Comparison of ENCODE assay signal across 21 mouse cellular contexts in genomic region chr14:73416511-73416910, GRCm38 (mm10). TPM values are rescaled to one million over a fixed set of nuclear protein-coding genes. Genes with fewer than 3 reads are reported as not detected.
DNase-seq lines count a peak whose midpoint lies in the region; ATAC-seq lines count a peak whose summit lies in the region.
"Had no signal": no experiment of that assay in that cellular context is flagged by ENCODE, and none has a peak within 500 bp of the region (broad histone marks: within the 10 kb centered on the region; RNA-seq: fewer than 3 reads in every experiment).

No protein-coding gene starts in this region.

- H3K27ac ChIP-seq in embryonic facial prominence, embryonic 13.5 days = peak overlapping the region; percentile 69; the same call in 1 of the 2 replicates
- peak overlapping the region; percentile 80 for H3K27ac ChIP-seq in limb, embryonic 12.5 days
- H3K27ac ChIP-seq: heart, embryonic 15.5 days; kidney, postnatal 0 days; liver, embryonic 15.5 days; macrophage; midbrain, embryonic 12.5 days; neural tube, embryonic 13.5 days had no signal

- WGBS in embryonic facial prominence, embryonic 13.5 days = 86% methylated on average over 5 of the region's 5 CpGs
- WGBS in limb, embryonic 12.5 days = 82% methylated on average over 5 of the region's 5 CpGs

- H3K4me2 ChIP-seq in embryonic facial prominence, embryonic 13.5 days = peak overlapping the region; percentile 7; the same call in 1 of the 2 replicates
- H3K4me2 ChIP-seq in limb, embryonic 12.5 days = no peak overlapping the region
- H3K4me2 ChIP-seq: heart, embryonic 15.5 days; liver, embryonic 15.5 days; midbrain, embryonic 12.5 days; neural tube, embryonic 13.5 days had no signal

- peak overlapping the region; percentile 50 for H3K4me3 ChIP-seq in megakaryocyte, embryonic 14.5 days (replicated peaks)
- no peak overlapping the region for H3K4me3 ChIP-seq in embryonic facial prominence, embryonic 13.5 days
- no peak overlapping the region for H3K4me3 ChIP-seq in limb, embryonic 12.5 days (replicated peaks)
- H3K4me3 ChIP-seq: heart, embryonic 15.5 days; liver, embryonic 15.5 days; midbrain, embryonic 12.5 days; neural tube, embryonic 13.5 days had no signal

- ATAC-seq in megakaryocyte, adult 5-6 weeks (ENCODE audit: poor library complexity, severe bottlenecking) = no peak
- no peak; the same call in 1 of the 2 replicates for ATAC-seq in embryonic facial prominence, embryonic 13.5 days (ENCODE audit: insufficient number of reproducible peaks, insufficient read depth, low FRiP score, low TSS enrichment, low read depth)
- ATAC-seq in limb, embryonic 12.5 days (ENCODE audit: insufficient number of reproducible peaks, insufficient read depth, low FRiP score, low TSS enrichment, low read depth) = 0 out of 2 replicates have a peak, but pooled peaks have one; percentile 4
- ATAC-seq: forebrain, embryonic 14.5 days had no signal

- H3K27me3 ChIP-seq in megakaryocyte, embryonic 14.5 days (replicated peaks) = no peaks in the 10 kb centered on the region
- no peaks in the 10 kb centered on the region for H3K27me3 ChIP-seq in embryonic facial prominence, embryonic 13.5 days
- no peaks in the 10 kb centered on the region for H3K27me3 ChIP-seq in limb, embryonic 12.5 days
- H3K27me3 ChIP-seq: heart, embryonic 15.5 days; liver, embryonic 15.5 days; midbrain, embryonic 12.5 days; neural tube, embryonic 13.5 days had no signal

- no peak for DNase-seq in left cerebral cortex, postnatal 36 days (ENCODE audit: low spot score in 2 of 2)
- no peak for DNase-seq in kidney, adult 9 months
- no peak for DNase-seq in layer of hippocampus, adult 9-11 months
- DNase-seq: adrenal gland, postnatal 36 days; B cell, adult 2 months; cerebellum, adult 18-20 months; cerebellum, postnatal 36 days; gastrocnemius, postnatal 25 days; left cerebral cortex, postnatal 4 days; thymus, postnatal 25 days had no signal

- intact Hi-C loops in left cerebral cortex, postnatal 36 days (cut with DNase I) = no loop called here

- peaks cover 35% of the 10 kb centered on the region for H3K4me1 ChIP-seq in megakaryocyte, embryonic 14.5 days
- peaks cover 27% of the 10 kb centered on the region for H3K4me1 ChIP-seq in embryonic facial prominence, embryonic 13.5 days
- H3K4me1 ChIP-seq in limb, embryonic 12.5 days (replicated peaks) = peaks cover 24% of the 10 kb centered on the region
- H3K4me1 ChIP-seq: heart, embryonic 15.5 days; liver, embryonic 15.5 days had no signal

- H3K36me3 ChIP-seq in megakaryocyte, embryonic 14.5 days (replicated peaks; ENCODE audit: low read length) = peaks cover 3% of the 10 kb centered on the region
- H3K36me3 ChIP-seq in embryonic facial prominence, embryonic 13.5 days = no peaks in the 10 kb centered on the region
- no peaks in the 10 kb centered on the region for H3K36me3 ChIP-seq in limb, embryonic 12.5 days
- H3K36me3 ChIP-seq: heart, embryonic 15.5 days; liver, embryonic 15.5 days; midbrain, embryonic 12.5 days; neural tube, embryonic 13.5 days had no signal

- no peaks in the 10 kb centered on the region for H3K9me3 ChIP-seq in megakaryocyte, embryonic 14.5 days
- H3K9me3 ChIP-seq in embryonic facial prominence, embryonic 13.5 days = no peaks in the 10 kb centered on the region
- no peaks in the 10 kb centered on the region for H3K9me3 ChIP-seq in limb, embryonic 12.5 days
- H3K9me3 ChIP-seq: heart, embryonic 15.5 days; liver, embryonic 15.5 days; midbrain, embryonic 12.5 days; neural tube, embryonic 13.5 days had no signal

- no peak overlapping the region for H3K9ac ChIP-seq in embryonic facial prominence, embryonic 13.5 days
- H3K9ac ChIP-seq in limb, embryonic 12.5 days (replicated peaks) = no peak overlapping the region
- H3K9ac ChIP-seq: heart, embryonic 15.5 days; liver, embryonic 15.5 days; midbrain, embryonic 12.5 days; neural tube, embryonic 13.5 days had no signal

RNA-seq across cellular contexts. Expression of gene Itm2b, which starts 31.4 kb away (rescaled TPM):
- 493 and 564 TPM in 2 replicates for polyA plus RNA-seq in megakaryocyte, embryonic 14.5 days (2012; ENCODE audit: insufficient read depth, low replicate concordance)
- total RNA-seq in megakaryocyte, adult 5-6 weeks (2015) = 2,082 and 2,200 TPM in 2 replicates
- 1,839 and 1,925 TPM in 2 replicates for total RNA-seq in megakaryocyte, adult 5-6 weeks (2017)
- 659 and 793 TPM in 2 replicates for polyA plus RNA-seq in embryonic facial prominence, embryonic 13.5 days (2015; fragmentation: Nextera tagmentation; extraction: Ambion mirVana)
- 460 and 473 TPM in 2 replicates for polyA plus RNA-seq in limb, embryonic 12.5 days (2016; fragmentation: Nextera tagmentation; extraction: Ambion mirVana)
- 100 to 1,000 TPM; 725 to 789 TPM for total RNA-seq in left cerebral cortex, postnatal 36 days (2021)
